Mouse (Mus musculus) thymus, postnatal 25 days (tissue): ENCODE data around the gene Orc5.

Experiments
- DNase-seq: peaks from one replicate; pipeline ENCODE4 v3.0.0; 2022

Gene Orc5

GRCm38 (mm10) chr5:22550033-22550551 is at the start of gene Orc5:
Gene Orc5, minus strand, starts transcription at chr5:22550429.
- peak; percentile 93 for DNase-seq

- DNase-seq: no peak
These were observed 46.8 kb upstream of the Orc5 start for GRCm38 (mm10) chr5:22596981-22597380.

DNA sequence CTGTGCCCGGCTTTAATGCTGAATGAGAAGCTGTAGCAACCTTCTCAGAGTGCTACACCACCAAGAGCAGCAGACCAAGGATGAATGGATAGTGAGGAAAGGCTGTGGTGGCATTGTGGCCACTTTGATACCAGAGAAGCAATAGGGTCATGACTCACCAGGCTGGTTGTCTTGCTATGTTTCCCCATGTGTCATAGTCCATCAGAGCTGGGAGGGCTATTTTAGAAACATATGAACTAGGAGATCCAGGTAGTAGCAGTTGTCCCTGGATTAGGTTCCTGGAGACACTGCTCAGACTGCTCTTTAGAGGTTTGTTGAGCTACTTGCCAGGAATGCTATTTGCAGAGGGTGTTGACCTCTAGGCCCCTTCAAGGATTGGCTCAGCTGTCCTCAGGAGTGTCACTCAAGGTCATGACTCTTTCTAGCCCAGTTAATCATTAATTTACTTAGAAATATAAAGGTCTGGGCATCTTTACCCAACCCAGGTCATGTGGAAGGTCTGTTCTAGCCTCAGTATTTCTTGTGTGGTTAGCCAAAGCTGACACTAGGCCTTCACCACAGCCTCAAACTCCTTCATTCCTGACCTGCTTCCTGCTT is 39.2 kb upstream of the Orc5 start:
- DNase-seq: no peak

GRCm38 (mm10) chr5:22587492-22587891 is 37.3 kb upstream of the Orc5 start:
- DNase-seq: no peak

- no peak for DNase-seq
These were observed 34.3 kb upstream of the Orc5 start for GRCm38 (mm10) chr5:22584556-22584955.

DNA sequence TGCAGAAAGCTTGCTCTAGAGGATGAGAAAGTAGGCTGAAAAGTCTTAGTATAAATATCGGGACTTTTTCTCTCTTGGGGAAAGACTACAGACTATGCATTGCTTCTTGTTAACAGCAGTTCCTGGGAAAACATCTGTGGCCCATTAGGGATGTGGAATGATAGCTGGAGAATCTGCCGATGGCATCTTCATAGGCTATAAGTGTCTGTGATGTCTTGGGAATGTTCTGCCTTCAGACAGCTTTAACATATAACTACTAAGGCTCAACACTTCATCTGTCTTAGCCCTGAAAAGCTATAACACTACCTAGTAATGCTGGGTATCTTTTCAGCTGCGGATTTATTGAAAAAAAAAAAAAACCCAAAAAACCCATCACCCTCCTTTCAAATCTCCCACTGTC is 27.8 kb upstream of the Orc5 start:
- no peak for DNase-seq

- DNase-seq: no peak
These were observed 24.5 kb upstream of the Orc5 start for GRCm38 (mm10) chr5:22574751-22575150.

DNA sequence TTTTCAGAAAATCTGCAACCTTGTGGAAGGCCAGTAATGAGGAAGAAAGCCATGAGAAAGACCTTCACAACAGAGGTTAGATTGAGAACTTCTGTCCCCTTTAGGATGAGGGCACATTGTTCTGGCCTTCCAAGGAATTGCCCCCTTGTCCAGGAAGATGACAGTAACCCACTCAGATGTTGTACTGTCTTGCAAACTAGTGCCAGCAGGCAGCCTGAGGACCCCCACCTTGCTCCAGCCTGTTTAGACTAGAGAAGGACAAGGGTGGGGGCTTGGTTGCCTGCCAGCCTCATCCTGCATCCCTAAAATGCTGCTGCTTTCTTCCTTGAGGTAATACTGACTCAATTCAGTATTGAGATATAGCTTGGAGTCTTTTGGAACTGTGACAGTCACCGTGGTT is 23.9 kb upstream of the Orc5 start:
- no peak for DNase-seq

- DNase-seq: no peak
These were observed 23.5 kb upstream of the Orc5 start for GRCm38 (mm10) chr5:22573696-22574095.

GRCm38 (mm10) chr5:22572881-22573280 is 22.7 kb upstream of the Orc5 start:
- DNase-seq: no peak

DNA sequence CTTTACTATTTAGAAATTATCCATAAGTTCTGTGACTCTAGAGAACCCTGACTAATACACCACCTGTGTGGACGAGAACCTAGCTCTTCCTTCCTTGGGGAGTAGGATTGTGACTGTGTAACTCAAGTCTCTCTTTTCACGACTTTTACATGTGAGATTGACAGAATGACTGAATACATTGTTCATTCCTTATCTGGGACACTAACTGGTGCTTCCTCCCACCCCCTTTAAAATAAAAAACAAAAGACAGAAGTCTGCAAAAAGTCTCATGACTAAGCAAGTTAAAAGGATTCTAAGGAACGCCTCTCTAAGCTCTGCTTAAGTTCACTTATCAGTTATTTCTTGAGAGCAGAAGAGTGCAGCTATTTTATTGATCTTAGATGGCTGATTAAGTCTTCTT is 22.2 kb upstream of the Orc5 start:
- DNase-seq: no peak

DNA sequence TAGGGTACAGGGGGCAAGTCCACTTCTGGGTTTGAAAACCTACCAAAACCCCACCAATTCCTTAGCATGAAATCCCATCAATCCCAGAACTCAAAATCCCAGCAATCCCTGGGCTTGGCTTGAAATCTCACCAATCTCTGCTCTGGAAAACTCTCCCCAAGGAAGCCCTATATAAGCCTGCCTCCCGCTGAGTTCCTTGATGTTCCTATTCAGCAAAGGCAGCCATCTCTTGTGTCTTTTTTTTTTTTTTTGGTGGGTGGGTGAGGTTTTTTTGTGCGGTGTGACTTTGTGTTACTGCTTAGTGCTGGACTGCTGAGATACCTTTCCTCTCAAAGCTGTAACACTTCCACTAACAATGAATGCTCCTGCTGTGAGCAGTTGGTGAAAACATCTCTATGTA is 15.5 kb upstream of the Orc5 start:
- DNase-seq: no peak

GRCm38 (mm10) chr5:22559801-22560200 is 9.6 kb upstream of the Orc5 start:
- no peak for DNase-seq

- no peak for DNase-seq
These were observed 7.4 kb upstream of the Orc5 start for GRCm38 (mm10) chr5:22557491-22558113.

GRCm38 (mm10) chr5:22556713-22557112 is 6.5 kb upstream of the Orc5 start:
- DNase-seq: no peak

GRCm38 (mm10) chr5:22552233-22552765 is 2.1 kb upstream of the Orc5 start:
- no peak for DNase-seq

GRCm38 (mm10) chr5:22549366-22550032 is 730 bp downstream of the Orc5 start:
- DNase-seq: no peak

- no peak for DNase-seq
These were observed 1.6 kb downstream of the Orc5 start for GRCm38 (mm10) chr5:22548556-22549161.

GRCm38 (mm10) chr5:22546536-22546935 is 3.7 kb downstream of the Orc5 start:
- no peak for DNase-seq

DNA sequence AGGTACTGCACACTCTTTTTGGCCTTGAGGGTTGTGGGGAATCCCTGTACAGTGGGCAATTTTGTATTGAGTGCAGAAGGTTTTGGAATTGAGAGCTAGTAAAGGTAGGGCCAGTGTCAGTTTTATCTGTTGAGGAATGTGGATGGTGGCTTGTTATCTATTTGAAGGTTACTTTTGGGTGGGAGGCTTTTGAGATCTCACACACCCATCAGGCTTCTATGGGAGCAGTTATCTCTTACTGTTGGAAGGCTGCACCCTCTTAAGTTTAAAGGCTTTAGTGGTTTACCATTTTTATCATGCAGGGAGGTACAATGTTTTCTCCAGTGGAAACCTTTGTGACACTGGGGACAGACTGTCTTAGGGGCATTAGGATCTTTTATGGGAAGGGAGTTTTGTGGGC is 4.9 kb downstream of the Orc5 start:
- no peak for DNase-seq

- no peak for DNase-seq
These were observed 7.6 kb downstream of the Orc5 start for GRCm38 (mm10) chr5:22542676-22543075.

DNA sequence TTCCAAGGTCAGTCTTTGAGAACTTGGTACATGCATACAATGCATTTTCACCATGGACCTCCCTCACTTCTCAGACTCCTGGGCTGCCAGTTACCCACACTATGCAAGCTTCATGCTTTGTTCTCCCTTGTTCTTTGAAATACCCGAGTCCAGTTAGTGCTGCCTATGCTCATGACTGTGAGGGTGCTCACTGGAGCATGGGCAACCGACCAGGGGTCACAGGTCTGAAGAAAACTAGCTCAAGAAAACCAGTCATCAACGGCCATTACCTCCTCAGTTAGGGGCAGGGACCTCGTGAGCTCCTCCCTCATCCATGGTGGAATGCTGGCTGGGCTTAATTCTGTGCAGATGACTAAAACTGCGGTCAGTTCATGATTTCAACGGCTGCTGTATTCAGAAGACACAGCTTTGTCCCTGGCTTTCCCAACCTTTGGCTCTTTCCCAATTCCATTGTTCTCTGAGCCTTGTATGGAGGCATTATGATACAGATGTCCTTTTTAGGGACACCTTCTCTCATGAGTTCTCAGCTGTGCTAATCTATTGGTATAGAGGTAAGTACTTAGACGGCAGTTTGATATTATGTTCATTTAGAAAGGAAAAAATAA is 11.1 kb downstream of the Orc5 start:
- DNase-seq: no peak

DNA sequence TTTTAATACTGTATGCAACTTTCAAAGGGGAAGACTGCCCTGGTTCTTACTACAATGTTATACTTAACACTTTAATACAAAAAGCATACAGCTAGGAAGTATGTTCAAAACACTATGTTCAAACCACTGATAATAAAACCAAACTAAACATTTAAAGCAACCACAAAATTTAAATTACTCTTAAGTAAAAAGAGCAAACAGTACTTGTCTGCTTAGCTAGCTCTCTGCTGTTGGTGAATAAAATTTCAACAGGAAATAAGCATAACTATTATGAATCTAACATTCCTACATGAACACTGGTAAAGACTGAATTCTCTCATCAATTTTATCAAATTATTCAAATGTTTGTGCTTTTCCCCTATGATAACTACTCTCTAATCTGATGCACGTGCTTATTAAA is 13.5 kb downstream of the Orc5 start:
- no peak for DNase-seq
